Mouse (Mus musculus): ENCODE data around the gene Arrdc2. TPM values are rescaled to one million over a fixed set of nuclear protein-coding genes. Genes with fewer than 3 reads are reported as not detected.

The Arrdc2 gene
- total RNA-seq, 1 experiment from 2014 or later: 24.6 TPM

DNA sequence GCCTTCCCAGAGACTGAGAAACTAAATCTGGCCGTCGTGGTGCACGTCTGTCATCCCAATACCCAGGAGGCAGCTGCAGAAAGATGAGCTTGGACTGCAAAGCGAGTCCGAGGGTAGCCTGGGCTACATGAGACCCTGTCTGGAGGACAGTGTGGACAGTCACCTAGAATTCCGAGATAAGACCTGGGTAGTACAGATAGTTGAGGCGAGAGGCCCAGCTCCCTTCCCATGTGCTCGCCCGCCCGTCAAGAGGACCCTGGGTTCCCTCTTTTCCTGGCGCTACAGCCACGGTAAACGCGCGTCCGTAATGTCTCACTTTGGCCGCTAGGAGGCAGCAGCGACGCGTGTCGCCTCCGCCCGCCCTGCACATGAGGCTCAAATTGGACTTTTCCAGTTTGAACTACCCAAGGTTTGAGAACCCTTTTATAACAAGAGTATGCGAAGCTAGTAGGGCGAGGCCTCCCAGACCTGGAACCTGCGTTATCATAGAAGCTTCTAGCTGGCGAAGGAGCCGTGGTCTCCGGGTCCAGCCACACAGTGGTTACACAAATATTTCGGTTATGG, 18.0 kb downstream of the Arrdc2 start:
- peak; percentile 87 for ATAC-seq (replicated peaks; ENCODE audit: insufficient number of reproducible peaks, low FRiP score, low TSS enrichment, poor library complexity, severe bottlenecking)

DNA sequence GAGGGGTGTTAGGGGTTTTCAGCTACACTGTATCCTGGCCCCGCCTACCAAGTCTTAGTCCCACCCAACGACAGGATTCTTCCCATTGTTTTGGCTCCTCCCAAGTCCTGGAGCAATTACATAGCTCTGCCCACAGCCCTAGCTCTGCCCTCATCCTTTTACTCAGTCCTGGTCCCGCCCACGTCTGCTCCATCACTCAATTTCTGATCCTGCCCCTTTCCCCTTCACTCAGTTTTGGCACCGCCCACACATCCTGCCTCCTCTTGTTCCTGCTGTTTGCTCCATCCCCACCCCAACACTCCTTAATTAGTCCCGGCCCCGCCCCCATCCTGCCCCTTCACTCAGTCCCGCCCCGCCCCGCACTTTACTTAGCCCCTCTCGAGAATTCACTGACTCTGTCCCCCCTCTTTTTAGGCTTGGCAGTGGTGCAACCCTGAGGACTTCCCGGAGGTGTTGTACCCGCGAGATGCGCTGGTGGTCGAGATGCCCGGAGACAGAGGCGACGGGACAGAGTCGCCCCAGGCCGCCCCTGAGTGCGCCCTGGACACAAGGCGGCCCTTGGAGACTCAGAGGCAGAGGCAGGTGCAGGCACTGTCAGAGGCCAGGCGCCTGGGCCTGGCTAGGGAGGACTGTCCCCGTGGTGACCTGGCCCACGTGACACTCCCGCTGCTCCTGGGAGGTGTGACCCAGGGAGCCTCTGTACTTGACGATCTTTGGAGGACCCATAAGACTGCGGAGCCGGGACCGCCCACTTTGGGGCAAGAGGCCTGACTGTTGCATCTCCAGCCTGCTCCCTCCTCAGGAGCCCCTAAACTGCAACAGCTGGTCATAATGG, 19.2 kb downstream of the Arrdc2 start:
- ATAC-seq (replicated peaks; ENCODE audit: insufficient number of reproducible peaks, low FRiP score, low TSS enrichment, poor library complexity, severe bottlenecking): no peak

DNA sequence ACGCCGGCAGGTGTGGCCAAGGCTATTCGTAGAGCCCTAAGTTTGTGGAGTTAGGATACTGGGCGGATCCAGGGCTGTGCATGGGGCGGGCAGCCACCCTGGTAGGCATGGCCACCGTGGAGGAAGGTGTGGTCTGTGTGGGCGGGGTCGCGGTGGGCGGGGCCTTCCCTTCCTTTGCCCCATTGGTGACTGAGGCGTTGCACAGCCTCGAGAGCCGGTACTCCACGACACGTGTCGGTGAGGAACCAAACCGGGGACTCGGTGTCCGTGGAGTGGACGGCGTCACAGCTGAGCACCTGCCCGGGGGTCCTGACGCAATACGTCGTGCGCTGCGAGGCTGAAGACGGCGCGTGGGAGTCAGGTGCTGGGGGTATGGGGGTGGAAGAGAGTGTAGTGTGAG, 22.8 kb downstream of the Arrdc2 start:
- no peak for ATAC-seq (replicated peaks; ENCODE audit: insufficient number of reproducible peaks, low FRiP score, low TSS enrichment, poor library complexity, severe bottlenecking)

GRCm38 (mm10) chr8:70812885-70813284, 26.6 kb downstream of the Arrdc2 start:
- ATAC-seq (replicated peaks; ENCODE audit: insufficient number of reproducible peaks, low FRiP score, low TSS enrichment, poor library complexity, severe bottlenecking): no peak

DNA sequence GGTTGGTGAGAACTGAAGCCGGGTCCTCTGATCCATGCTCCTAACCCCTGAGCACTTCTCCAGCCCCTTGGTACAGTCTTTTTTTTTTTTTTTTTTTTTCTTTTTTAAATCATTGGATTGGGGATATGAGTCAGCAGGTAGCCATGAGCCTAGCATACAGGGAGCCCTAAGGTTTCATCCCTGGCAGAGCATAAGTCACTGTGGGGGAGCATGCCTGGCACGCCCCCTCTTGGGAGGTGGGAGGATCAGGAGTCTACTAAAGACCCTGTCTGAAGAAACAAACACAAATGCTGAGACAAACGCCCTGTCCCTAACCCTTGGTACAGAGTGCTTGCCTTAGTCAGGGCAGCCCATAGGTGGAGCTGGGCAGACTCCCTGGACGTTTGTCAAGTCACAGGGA, 27.5 kb downstream of the Arrdc2 start:
- ATAC-seq (replicated peaks; ENCODE audit: insufficient number of reproducible peaks, low FRiP score, low TSS enrichment, poor library complexity, severe bottlenecking): no peak

DNA sequence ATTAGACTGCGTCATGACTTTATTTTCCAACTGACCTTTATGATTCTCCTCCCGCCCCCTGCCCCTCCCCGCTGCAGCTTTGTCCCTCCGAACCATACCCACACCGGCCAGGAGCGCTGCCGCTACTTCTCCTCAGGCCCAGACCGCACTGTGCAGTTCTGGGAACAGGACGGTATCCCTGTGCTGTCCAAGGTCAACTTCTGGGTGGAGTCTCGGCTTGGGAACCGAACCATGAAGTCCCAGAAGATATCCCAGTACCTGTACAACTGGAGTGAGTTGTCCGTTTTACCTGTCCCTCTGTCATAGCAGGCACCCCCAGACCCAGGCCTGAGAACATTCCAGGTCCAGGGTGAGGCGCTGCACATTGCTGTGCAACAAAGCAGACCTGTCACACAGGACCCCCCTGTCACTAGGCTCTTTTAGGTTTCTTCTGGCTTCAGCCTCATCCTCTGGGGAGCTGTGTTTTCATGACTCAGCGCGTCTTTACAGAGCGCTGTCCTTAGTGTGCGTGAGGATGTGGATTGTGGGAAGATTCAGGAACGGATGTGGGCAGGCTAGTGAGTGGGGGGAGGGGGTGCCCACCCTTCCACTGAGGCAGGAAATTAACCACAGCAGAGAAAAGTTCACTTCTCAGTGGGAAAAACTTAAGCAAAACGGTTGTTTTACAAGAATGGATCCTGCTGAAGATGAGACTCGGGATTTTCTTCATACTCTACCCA, 28.4 kb downstream of the Arrdc2 start:
- no peak for ATAC-seq (replicated peaks; ENCODE audit: insufficient number of reproducible peaks, low FRiP score, low TSS enrichment, poor library complexity, severe bottlenecking)

DNA sequence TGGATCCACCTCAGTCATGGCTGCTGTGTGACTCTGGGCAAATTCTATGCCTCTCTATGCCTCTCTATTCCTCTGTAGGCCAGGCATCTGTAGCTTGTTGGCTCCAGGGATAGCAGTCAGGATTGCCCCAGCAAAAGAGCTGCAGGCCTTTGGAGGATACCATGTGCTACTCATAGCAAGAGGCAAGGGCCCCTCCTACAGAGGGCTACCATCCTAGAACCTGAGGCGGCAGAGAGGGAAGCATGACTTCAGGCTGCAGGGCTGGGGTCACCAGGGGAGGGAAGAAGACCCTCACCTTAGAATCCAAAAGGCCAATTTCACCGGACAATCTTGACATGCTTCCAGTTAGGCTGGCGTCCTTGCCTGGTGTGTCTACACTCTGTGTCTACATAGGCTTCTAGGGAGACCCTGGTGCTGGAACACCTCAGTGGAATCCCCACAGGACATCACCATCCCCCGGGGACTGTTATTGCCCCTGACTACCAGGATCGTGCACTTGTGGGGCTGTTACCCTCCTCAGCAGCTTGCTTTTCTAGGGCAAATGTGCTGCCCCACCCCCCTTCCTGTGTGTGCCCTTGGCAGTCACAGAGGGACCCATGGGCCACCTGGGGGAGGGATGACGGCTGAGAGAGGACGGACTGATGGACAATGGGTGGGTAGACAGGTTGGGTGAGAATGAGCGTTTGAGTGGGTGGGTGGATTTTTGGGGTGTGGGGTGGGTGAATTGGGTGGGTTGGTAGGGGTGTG, 30.4 kb downstream of the Arrdc2 start:
- no peak for ATAC-seq (replicated peaks; ENCODE audit: insufficient number of reproducible peaks, low FRiP score, low TSS enrichment, poor library complexity, severe bottlenecking)

DNA sequence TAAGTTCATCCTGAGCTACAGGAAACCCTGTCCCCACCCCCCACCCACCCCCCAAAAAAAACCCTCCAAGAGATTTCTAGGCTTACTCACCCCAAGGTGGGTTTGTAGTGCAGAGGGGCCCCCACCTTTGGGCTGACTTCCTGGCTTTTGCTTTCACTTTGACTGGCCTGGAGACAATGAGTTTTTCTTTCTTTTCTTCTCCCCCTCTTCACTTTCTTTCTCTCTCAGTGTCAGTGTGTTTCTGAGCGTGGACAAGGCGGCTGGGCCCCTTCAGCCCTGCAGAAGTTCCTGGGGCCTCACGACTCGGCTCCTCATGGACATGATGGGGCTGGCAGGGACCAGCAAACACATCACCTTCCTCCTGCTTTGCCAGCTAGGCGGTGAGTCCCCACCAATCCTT, 31.3 kb downstream of the Arrdc2 start, which contains the start of gene Il12rb1:
Gene Il12rb1, plus strand, starts transcription at position 211 of the 400 bp plus-strand sequence.
- ATAC-seq (replicated peaks; ENCODE audit: insufficient number of reproducible peaks, low FRiP score, low TSS enrichment, poor library complexity, severe bottlenecking): no peak

DNA sequence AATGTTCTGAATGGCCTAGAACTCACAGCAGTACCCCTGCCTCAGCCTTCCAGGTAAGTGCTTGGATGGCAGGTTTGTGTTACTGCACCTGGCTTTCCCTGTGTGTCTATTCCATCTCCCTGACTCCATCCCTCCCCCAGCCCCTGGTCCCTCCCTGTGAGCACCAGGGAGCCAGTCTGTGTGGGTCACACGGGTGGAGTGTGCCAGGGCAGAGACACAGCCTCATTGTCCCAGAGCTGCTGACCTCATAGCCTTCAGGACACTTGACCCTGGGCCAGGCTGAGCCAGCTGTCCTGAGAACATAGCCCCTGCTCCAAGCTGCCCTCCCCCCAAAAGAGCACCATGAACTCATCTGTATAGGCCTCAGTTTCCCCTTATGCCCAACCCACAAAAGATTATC, 32.2 kb downstream of the Arrdc2 start:
- no peak for ATAC-seq (replicated peaks; ENCODE audit: insufficient number of reproducible peaks, low FRiP score, low TSS enrichment, poor library complexity, severe bottlenecking)

DNA sequence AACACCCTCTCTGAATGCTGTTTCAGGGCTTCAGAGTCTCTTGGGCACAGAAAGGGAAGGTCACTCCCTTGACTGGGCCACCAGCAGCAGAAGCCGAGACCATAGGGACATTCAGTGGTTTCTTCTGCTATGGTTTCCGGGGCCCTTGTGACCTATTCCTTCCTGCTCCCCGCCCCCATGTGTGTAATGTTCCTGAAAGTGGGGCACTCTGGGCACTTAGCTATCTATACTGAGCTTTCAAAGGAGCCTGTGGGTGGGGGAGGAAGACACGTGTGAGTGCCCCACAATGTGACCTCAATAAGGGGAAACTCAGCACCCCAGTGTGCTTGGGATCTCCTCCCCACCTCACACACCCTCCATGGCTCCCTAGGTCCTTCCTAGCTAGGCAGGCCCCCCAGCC, 33.0 kb downstream of the Arrdc2 start:
- peak; percentile 61 for ATAC-seq (replicated peaks; ENCODE audit: insufficient number of reproducible peaks, low FRiP score, low TSS enrichment, poor library complexity, severe bottlenecking)

DNA sequence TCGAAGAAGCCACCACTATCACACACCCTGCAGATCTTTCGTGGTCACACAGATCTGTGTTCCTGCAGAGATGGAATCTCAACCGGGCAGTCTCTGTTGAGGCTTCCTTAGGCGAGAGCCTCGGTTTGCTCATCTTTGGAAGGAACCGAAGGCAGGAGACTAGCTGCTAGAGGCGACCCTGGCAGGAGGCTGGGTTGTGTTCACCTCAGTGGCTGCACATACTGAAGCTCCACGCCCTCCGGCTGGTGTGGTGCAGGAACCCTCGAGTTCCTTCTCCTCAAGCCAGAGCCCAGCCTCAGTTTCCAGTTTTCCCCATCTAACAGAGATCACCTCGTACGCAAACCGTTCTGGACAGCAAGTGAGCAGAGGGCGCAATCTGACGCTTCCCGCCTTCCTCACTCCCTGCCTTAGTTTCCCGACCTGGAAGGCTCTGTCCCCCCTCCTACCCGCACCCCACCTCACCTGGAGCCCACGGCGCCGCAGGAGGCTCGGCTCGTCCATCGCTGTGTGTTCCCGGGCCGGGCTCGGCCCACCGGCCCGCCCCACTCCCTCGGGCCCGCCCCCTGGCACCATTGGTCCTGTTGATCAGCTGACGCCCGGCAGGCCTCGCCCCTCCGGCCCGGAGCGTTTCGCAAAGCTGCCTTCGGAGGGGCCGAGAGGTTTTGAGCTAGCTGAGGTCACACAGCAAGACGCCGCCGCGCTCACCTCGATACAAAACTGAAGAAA, 34.9 kb downstream of the Arrdc2 start, which contains the start of gene Mast3:
Gene Mast3, minus strand, starts transcription at position 574 of the 726 bp plus-strand sequence.
- peak; percentile 71 for ATAC-seq (replicated peaks; ENCODE audit: insufficient number of reproducible peaks, low FRiP score, low TSS enrichment, poor library complexity, severe bottlenecking)

- peak; percentile 44 for ATAC-seq (replicated peaks; ENCODE audit: insufficient number of reproducible peaks, low FRiP score, low TSS enrichment, poor library complexity, severe bottlenecking)
These were observed 35.6 kb downstream of the Arrdc2 start for GRCm38 (mm10) chr8:70803761-70804480.

GRCm38 (mm10) chr8:70802786-70803510, 36.6 kb downstream of the Arrdc2 start:
- no peak for ATAC-seq (replicated peaks; ENCODE audit: insufficient number of reproducible peaks, low FRiP score, low TSS enrichment, poor library complexity, severe bottlenecking)

GRCm38 (mm10) chr8:70801830-70802229, 37.7 kb downstream of the Arrdc2 start:
- no peak for ATAC-seq (replicated peaks; ENCODE audit: insufficient number of reproducible peaks, low FRiP score, low TSS enrichment, poor library complexity, severe bottlenecking)

GRCm38 (mm10) chr8:70801156-70801555, 38.4 kb downstream of the Arrdc2 start:
- ATAC-seq (replicated peaks; ENCODE audit: insufficient number of reproducible peaks, low FRiP score, low TSS enrichment, poor library complexity, severe bottlenecking): no peak

GRCm38 (mm10) chr8:70800648-70801047, 38.9 kb downstream of the Arrdc2 start:
- no peak for ATAC-seq (replicated peaks; ENCODE audit: insufficient number of reproducible peaks, low FRiP score, low TSS enrichment, poor library complexity, severe bottlenecking)

DNA sequence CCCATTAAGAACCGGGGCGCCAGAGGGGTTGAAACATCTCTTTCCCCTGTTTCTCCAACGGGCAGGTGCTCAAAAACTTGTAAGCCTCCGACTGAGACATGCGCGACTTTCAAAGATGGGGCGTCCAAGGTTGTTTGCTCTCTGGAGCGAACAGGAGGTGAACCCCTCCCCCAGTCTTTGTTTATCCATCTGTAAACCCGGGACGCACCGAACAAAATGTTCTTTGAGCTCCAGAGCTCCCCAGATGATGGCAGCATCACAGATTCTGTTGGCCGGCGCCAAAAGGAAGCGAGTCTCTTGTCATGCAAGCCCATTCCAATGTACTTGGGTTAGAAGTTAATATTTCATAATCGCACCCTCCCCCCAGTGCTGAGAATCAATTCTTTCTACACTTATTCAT, 41.2 kb downstream of the Arrdc2 start:
- ATAC-seq (replicated peaks; ENCODE audit: insufficient number of reproducible peaks, low FRiP score, low TSS enrichment, poor library complexity, severe bottlenecking): no peak

Measured in monocyte, adult 5-6 weeks (primary cell).